ENCODE assay signal across 33 mouse cellular contexts in the genomic region with DNA sequence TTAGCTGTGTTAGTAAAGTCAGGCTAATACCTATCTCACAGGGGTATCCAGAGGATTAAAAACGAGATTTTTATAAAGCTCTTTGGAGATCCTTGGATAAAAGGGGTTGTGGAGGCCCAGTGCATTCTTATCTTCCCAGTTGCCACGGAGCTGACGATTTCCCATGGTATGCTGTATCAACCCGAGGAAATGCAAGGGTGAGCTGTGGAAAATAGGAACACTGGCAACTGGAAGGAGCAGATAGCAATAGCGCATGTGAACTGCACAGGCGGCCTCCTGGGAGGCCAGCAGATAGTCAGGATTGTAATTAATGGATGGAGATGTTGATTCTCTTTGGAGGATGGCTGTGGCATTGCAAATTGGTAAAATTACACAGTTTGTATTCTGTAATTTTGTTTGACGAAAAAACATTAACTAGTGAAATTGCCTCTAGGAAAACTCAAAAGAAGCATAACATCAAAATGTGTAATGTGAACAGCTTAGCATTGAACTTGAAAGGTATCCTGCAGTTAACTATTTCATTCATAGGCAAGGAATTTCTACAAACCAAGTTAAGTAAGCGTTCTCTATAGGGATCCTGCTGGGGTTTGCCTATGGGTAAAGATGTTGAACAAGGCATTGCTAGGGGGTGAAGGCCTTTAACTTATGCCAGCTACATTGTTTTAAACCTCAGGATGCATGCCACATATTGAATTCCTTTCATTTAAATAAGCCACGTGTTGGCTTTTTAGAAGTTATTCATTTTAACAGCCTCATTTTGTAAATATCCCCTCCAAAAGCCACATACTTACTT.
A peak's percentile ranks its signal among the peaks of the same experiment; 100 is the strongest.
DNase-seq lines count a peak whose midpoint lies in the region; ATAC-seq lines count a peak whose summit lies in the region.
"Had no signal": no experiment of that assay in that cellular context is flagged by ENCODE, and none has a peak within 500 bp of the region (broad histone marks: within the 10 kb centered on the region; RNA-seq: fewer than 3 reads in every experiment).

No protein-coding gene starts in this region.

- H3K4me2 ChIP-seq in forebrain, embryonic 16.5 days (ENCODE audit: low read length): no peak overlapping the region
- no peak overlapping the region for H3K4me2 ChIP-seq in hindbrain, embryonic 14.5 days (replicated peaks)
- H3K4me2 ChIP-seq in hindbrain, embryonic 13.5 days: no peak overlapping the region
- no peak overlapping the region for H3K4me2 ChIP-seq in forebrain, embryonic 13.5 days
- H3K4me2 ChIP-seq in midbrain, embryonic 16.5 days (ENCODE audit: low read length): no peak overlapping the region
- H3K4me2 ChIP-seq: heart, embryonic 13.5 days; limb, embryonic 15.5 days; liver, embryonic 13.5 days had no signal

- H3K27ac ChIP-seq in forebrain, embryonic 10.5 days: peak overlapping the region; percentile 76
- no peak overlapping the region for H3K27ac ChIP-seq in forebrain, embryonic 16.5 days (ENCODE audit: low read length)
- 0 out of 2 replicates have a peak overlapping the region, but pooled peaks have one; percentile 22 for H3K27ac ChIP-seq in hindbrain, embryonic 14.5 days
- H3K27ac ChIP-seq in hindbrain, embryonic 13.5 days: no peak overlapping the region
- H3K27ac ChIP-seq in forebrain, embryonic 13.5 days: 0 out of 2 replicates have a peak overlapping the region, but pooled peaks have one; percentile 3
- H3K27ac ChIP-seq in midbrain, embryonic 16.5 days (ENCODE audit: low read length): no peak overlapping the region
- H3K27ac ChIP-seq: gastrocnemius, adult 2 months; heart, adult 2 months; heart, embryonic 13.5 days; limb, embryonic 10.5 days; limb, embryonic 15.5 days; liver, embryonic 13.5 days; stomach, postnatal 0 days had no signal

- H3K36me3 ChIP-seq in forebrain, embryonic 10.5 days (replicated peaks): no peaks in the 10 kb centered on the region
- no peaks in the 10 kb centered on the region for H3K36me3 ChIP-seq in forebrain, embryonic 16.5 days (ENCODE audit: control insufficient read depth, insufficient read depth)
- no peaks in the 10 kb centered on the region for H3K36me3 ChIP-seq in hindbrain, embryonic 14.5 days (replicated peaks; ENCODE audit: control insufficient read depth, insufficient read depth)
- H3K36me3 ChIP-seq in hindbrain, embryonic 13.5 days: no peaks in the 10 kb centered on the region
- H3K36me3 ChIP-seq in forebrain, embryonic 13.5 days (ENCODE audit: poor library complexity, severe bottlenecking): no peaks in the 10 kb centered on the region
- no peaks in the 10 kb centered on the region for H3K36me3 ChIP-seq in midbrain, embryonic 16.5 days (ENCODE audit: control insufficient read depth, insufficient read depth, low read length)
- H3K36me3 ChIP-seq: G1E; heart, embryonic 13.5 days; limb, embryonic 10.5 days; limb, embryonic 15.5 days; liver, embryonic 13.5 days had no signal

- DNase-seq in forebrain, embryonic 10.5 days (ENCODE audit: extremely low spot score, low spot score): peak; percentile 34
- DNase-seq in hindbrain, embryonic 14.5 days (ENCODE audit: low spot score): no peak
- DNase-seq: adrenal gland, adult 8-10 months; cerebellum, adult 11 months; cerebellum, adult 9-10 months; cerebellum, postnatal 36 days; gastrocnemius, adult 2 months; gastrocnemius, postnatal 36 days; heart, adult 2 months; heart, postnatal 10 days; kidney, adult 9 months; kidney, postnatal 10 days; layer of hippocampus, adult 9-11 months; liver, embryonic 13.5 days; lung, adult 18-20 months; lung, postnatal 4 days; right cerebral cortex, postnatal 4 days; thymus, adult 18-20 months; thymus, postnatal 25 days had no signal

- H3K27me3 ChIP-seq in forebrain, embryonic 10.5 days (ENCODE audit: poor library complexity, severe bottlenecking): no peaks in the 10 kb centered on the region
- no peaks in the 10 kb centered on the region for H3K27me3 ChIP-seq in forebrain, embryonic 16.5 days (replicated peaks; ENCODE audit: control insufficient read depth, insufficient read depth, low read length)
- H3K27me3 ChIP-seq in hindbrain, embryonic 14.5 days (ENCODE audit: control insufficient read depth, insufficient read depth, low read length): no peaks in the 10 kb centered on the region
- no peaks in the 10 kb centered on the region for H3K27me3 ChIP-seq in hindbrain, embryonic 13.5 days
- no peaks in the 10 kb centered on the region for H3K27me3 ChIP-seq in forebrain, embryonic 13.5 days
- H3K27me3 ChIP-seq in midbrain, embryonic 16.5 days (ENCODE audit: control insufficient read depth, insufficient read depth, low read depth, low read length): no peaks in the 10 kb centered on the region
- H3K27me3 ChIP-seq: heart, embryonic 13.5 days; limb, embryonic 15.5 days; liver, embryonic 13.5 days; megakaryocyte, embryonic 14.5 days had no signal

- H3K9ac ChIP-seq in forebrain, embryonic 16.5 days (replicated peaks; ENCODE audit: low read depth, low read length): no peak overlapping the region
- no peak overlapping the region for H3K9ac ChIP-seq in hindbrain, embryonic 14.5 days
- no peak overlapping the region for H3K9ac ChIP-seq in hindbrain, embryonic 13.5 days
- no peak overlapping the region for H3K9ac ChIP-seq in forebrain, embryonic 13.5 days
- no peak overlapping the region for H3K9ac ChIP-seq in midbrain, embryonic 16.5 days (ENCODE audit: low read depth, low read length)
- H3K9ac ChIP-seq: heart, embryonic 13.5 days; limb, embryonic 15.5 days; liver, embryonic 13.5 days had no signal

- H3K4me3 ChIP-seq in forebrain, embryonic 10.5 days: no peak overlapping the region
- no peak overlapping the region for H3K4me3 ChIP-seq in forebrain, embryonic 16.5 days (replicated peaks; ENCODE audit: low read length)
- no peak overlapping the region for H3K4me3 ChIP-seq in hindbrain, embryonic 14.5 days (replicated peaks; ENCODE audit: low read length)
- no peak overlapping the region for H3K4me3 ChIP-seq in hindbrain, embryonic 13.5 days
- no peak overlapping the region for H3K4me3 ChIP-seq in forebrain, embryonic 13.5 days
- H3K4me3 ChIP-seq in midbrain, embryonic 16.5 days (ENCODE audit: low read depth, low read length): no peak overlapping the region
- H3K4me3 ChIP-seq: erythroblast, embryonic 14.5 days; gastrocnemius, adult 2 months; heart, adult 2 months; heart, embryonic 13.5 days; limb, embryonic 10.5 days; limb, embryonic 15.5 days; liver, embryonic 13.5 days; megakaryocyte, embryonic 14.5 days had no signal

- WGBS in forebrain, embryonic 10.5 days: 13% methylated on average over 9 of the region's 9 CpGs
- WGBS in forebrain, embryonic 16.5 days: 14% methylated on average over 9 of the region's 9 CpGs
- 16% methylated on average over 9 of the region's 9 CpGs for WGBS in hindbrain, embryonic 14.5 days
- whole genome bisulfite sequencing in hindbrain, embryonic 13.5 days: 16% methylated on average over 9 of the region's 9 CpGs
- WGBS in forebrain, embryonic 13.5 days: 9% methylated on average over 9 of the region's 9 CpGs
- WGBS in midbrain, embryonic 16.5 days: 18% methylated on average over 9 of the region's 9 CpGs

- peaks cover 45% of the 10 kb centered on the region for H3K4me1 ChIP-seq in forebrain, embryonic 10.5 days
- peaks cover 7% of the 10 kb centered on the region; the same call in 1 of the 2 replicates for H3K4me1 ChIP-seq in forebrain, embryonic 16.5 days (replicated peaks; ENCODE audit: control insufficient read depth, insufficient read depth, low read length)
- H3K4me1 ChIP-seq in hindbrain, embryonic 14.5 days (replicated peaks; ENCODE audit: control insufficient read depth, insufficient read depth, low read length): 0 out of 2 replicates have a peak, but pooled peaks cover 16% of the 10 kb centered on the region
- peaks cover 17% of the 10 kb centered on the region for H3K4me1 ChIP-seq in hindbrain, embryonic 13.5 days (replicated peaks)
- peaks cover 29% of the 10 kb centered on the region for H3K4me1 ChIP-seq in forebrain, embryonic 13.5 days
- H3K4me1 ChIP-seq in midbrain, embryonic 16.5 days (ENCODE audit: control insufficient read depth, insufficient read depth, low read length): no peaks in the 10 kb centered on the region
- H3K4me1 ChIP-seq: limb, embryonic 15.5 days; liver, embryonic 13.5 days; megakaryocyte, embryonic 14.5 days had no signal

- ATAC-seq in forebrain, embryonic 16.5 days: no peak
- ATAC-seq in hindbrain, embryonic 14.5 days (ENCODE audit: low FRiP score): no peak
- ATAC-seq in hindbrain, embryonic 13.5 days (ENCODE audit: low FRiP score): no peak
- peak; percentile 39; the same call in 1 of the 2 replicates for ATAC-seq in forebrain, embryonic 13.5 days
- peak; percentile 45; the same call in 1 of the 2 replicates for ATAC-seq in midbrain, embryonic 16.5 days
- ATAC-seq in monocyte, adult 5-6 weeks (replicated peaks; ENCODE audit: insufficient number of reproducible peaks, low FRiP score, low TSS enrichment, poor library complexity, severe bottlenecking): no peak
- ATAC-seq: intestine, postnatal 0 days; lung, postnatal 0 days had no signal

- H3K9me3 ChIP-seq in forebrain, embryonic 10.5 days: peaks cover 4% of the 10 kb centered on the region; the same call in 1 of the 2 replicates
- peaks cover 3% of the 10 kb centered on the region; the same call in 1 of the 2 replicates for H3K9me3 ChIP-seq in forebrain, embryonic 16.5 days (ENCODE audit: control insufficient read depth, low read length)
- no peaks in the 10 kb centered on the region for H3K9me3 ChIP-seq in hindbrain, embryonic 14.5 days (ENCODE audit: control insufficient read depth, low read length)
- 0 out of 2 replicates have a peak, but pooled peaks cover 3% of the 10 kb centered on the region for H3K9me3 ChIP-seq in hindbrain, embryonic 13.5 days
- H3K9me3 ChIP-seq in forebrain, embryonic 13.5 days (replicated peaks): no peaks in the 10 kb centered on the region
- no peaks in the 10 kb centered on the region for H3K9me3 ChIP-seq in midbrain, embryonic 16.5 days (replicated peaks; ENCODE audit: control insufficient read depth, low read length, poor library complexity, severe bottlenecking)
- H3K9me3 ChIP-seq: limb, embryonic 10.5 days; limb, embryonic 15.5 days; liver, embryonic 13.5 days; megakaryocyte, embryonic 14.5 days had no signal

Comparison
In these comparisons a context has a peak if more than half of its experiments do, and no peak if none do; other contexts are left out.
1. H3K27ac ChIP-seq: peak in forebrain, embryonic 10.5 days (single experiment), hindbrain, embryonic 14.5 days (single experiment) and forebrain, embryonic 13.5 days (single experiment); none in forebrain, embryonic 16.5 days (single experiment), hindbrain, embryonic 13.5 days (single experiment) and midbrain, embryonic 16.5 days (single experiment).
2. ATAC-seq: peak in forebrain, embryonic 13.5 days (single experiment) and midbrain, embryonic 16.5 days (single experiment); none in forebrain, embryonic 16.5 days (single experiment), hindbrain, embryonic 14.5 days (single experiment), hindbrain, embryonic 13.5 days (single experiment) and monocyte, adult 5-6 weeks (single experiment).